Mouse (Mus musculus) midbrain, embryonic 13.5 days (tissue): ENCODE data around the gene Gm20458. TPM values are rescaled to one million over a fixed set of nuclear protein-coding genes. Genes with fewer than 3 reads are reported as not detected.

Experiments used
- ATAC-seq: fragments of 200-750 bp; cut with Nextera tagmentation; 2 replicates; pipeline ENCODE4 v1.8.0; 2017; ENCODE audit warnings: mild to moderate bottlenecking, moderate TSS enrichment, moderate library complexity
- H3K27ac ChIP-seq: fragments of 300-500 bp; sonication (generic); 2 replicates; pipeline ENCODE4 v1.5.1; 2015; ENCODE audit warnings: inconsistent platforms, mild to moderate bottlenecking, moderate library complexity
- H3K27me3 ChIP-seq: fragments of 300-500 bp; sonication (generic); 2 replicates; pipeline ENCODE4 v1.6.1; 2015; ENCODE audit warnings: mild to moderate bottlenecking, inconsistent platforms
- H3K36me3 ChIP-seq: fragments of 300-500 bp; sonication (generic); 2 replicates; pipeline ENCODE4 v1.6.1; 2015; ENCODE audit warnings: mild to moderate bottlenecking, inconsistent platforms
- H3K4me1 ChIP-seq: fragments of 300-500 bp; sonication (generic); replicated peaks from 2 replicates; pipeline ENCODE4 v1.6.1; 2015; ENCODE audit warnings: inconsistent platforms
- H3K4me2 ChIP-seq: fragments of 300-500 bp; sonication (generic); replicated peaks from 2 replicates; pipeline ENCODE4 v1.6.1; 2015; ENCODE audit warnings: moderate library complexity, mild to moderate bottlenecking, inconsistent platforms
- H3K4me3 ChIP-seq: fragments of 300-500 bp; sonication (generic); replicated peaks from 2 replicates; pipeline ENCODE4 v1.5.1; 2015; ENCODE audit warnings: mild to moderate bottlenecking, inconsistent platforms
- H3K9ac ChIP-seq: fragments of 300-500 bp; sonication (generic); replicated peaks from 2 replicates; pipeline ENCODE4 v1.6.1; 2015; ENCODE audit warnings: mild to moderate bottlenecking, inconsistent platforms
- H3K9me3 ChIP-seq: fragments of 300-500 bp; sonication (generic); 2 replicates; pipeline ENCODE4 v1.6.1; 2016; ENCODE audit warnings: mild to moderate bottlenecking, inconsistent platforms
- WGBS: fragments of 180-500 bp; shearing (Covaris S2); methylation state at CpG from one replicate; pipeline ENCODE4 v1.1.7; 2015; 5-methylcytosine and 5-hydroxymethylcytosine counted together
- polyA plus RNA-seq: library from polyadenylated mRNA; unstranded; fragments of >200 nt; fragmentation: Nextera tagmentation; extraction: Ambion mirVana; gene quantifications from 2 replicates; pipeline ENCODE4 v1.2.1, GENCODE M21; 2015

Gene Gm20458
- polyA plus RNA-seq, 1 experiment from 2014 or later: 5.2 TPM

GRCm38 (mm10) chr2:164426121-164426520 is 34.6 kb upstream of the Gm20458 start:
- Histone ChIP-seq H3K36me3 (no peaks in the 10 kb centered on the region), H3K4me2 (no peak overlapping the region), H3K9ac (no peak overlapping the region), H3K4me1 (no peaks in the 10 kb centered on the region), H3K4me3 (no peak overlapping the region), H3K9me3 (no peaks in the 10 kb centered on the region), H3K27me3 (no peaks in the 10 kb centered on the region), H3K27ac (no peak overlapping the region)
- WGBS: 29% methylated on average over 12 of the region's 12 CpGs
- ATAC-seq: no peak

GRCm38 (mm10) chr2:164426952-164427351 is 33.8 kb upstream of the Gm20458 start:
- H3K9ac ChIP-seq: no peak overlapping the region
- H3K4me3 ChIP-seq: no peak overlapping the region
- H3K27me3 ChIP-seq: no peaks in the 10 kb centered on the region
- no peak for ATAC-seq
- no peak overlapping the region for H3K27ac ChIP-seq
- H3K36me3 ChIP-seq: no peaks in the 10 kb centered on the region
- no peaks in the 10 kb centered on the region for H3K9me3 ChIP-seq
- 79% methylated on average over 5 of the region's 5 CpGs for WGBS
- no peak overlapping the region for H3K4me2 ChIP-seq
- no peaks in the 10 kb centered on the region for H3K4me1 ChIP-seq

- WGBS: 45% methylated on average over 5 of the region's 5 CpGs
- H3K27ac ChIP-seq: no peak overlapping the region
- H3K27me3 ChIP-seq: no peaks in the 10 kb centered on the region
- H3K4me3 ChIP-seq: no peak overlapping the region
- no peaks in the 10 kb centered on the region for H3K36me3 ChIP-seq
- no peak for ATAC-seq
- H3K9me3 ChIP-seq: no peaks in the 10 kb centered on the region
- H3K4me1 ChIP-seq: no peaks in the 10 kb centered on the region
- H3K9ac ChIP-seq: no peak overlapping the region
- H3K4me2 ChIP-seq: no peak overlapping the region
Observed at GRCm38 (mm10) chr2:164428451-164428850, 32.3 kb upstream of the Gm20458 start.

GRCm38 (mm10) chr2:164429881-164430615 is 30.7 kb upstream of the Gm20458 start:
- 47% methylated on average over 15 of the region's 15 CpGs for WGBS
- Histone ChIP-seq H3K36me3 (no peaks in the 10 kb centered on the region), H3K4me2 (no peak overlapping the region), H3K4me3 (no peak overlapping the region), H3K27me3 (no peaks in the 10 kb centered on the region), H3K9ac (no peak overlapping the region), H3K9me3 (no peaks in the 10 kb centered on the region), H3K4me1 (no peaks in the 10 kb centered on the region), H3K27ac (no peak overlapping the region)
- no peak for ATAC-seq

GRCm38 (mm10) chr2:164430697-164431096 is 30.1 kb upstream of the Gm20458 start:
- no peaks in the 10 kb centered on the region for H3K4me1 ChIP-seq
- no peaks in the 10 kb centered on the region for H3K36me3 ChIP-seq
- no peaks in the 10 kb centered on the region for H3K9me3 ChIP-seq
- no peak overlapping the region for H3K9ac ChIP-seq
- H3K4me3 ChIP-seq: no peak overlapping the region
- no peak overlapping the region for H3K27ac ChIP-seq
- no peak for ATAC-seq
- WGBS: 24% methylated on average over 7 of the region's 7 CpGs
- no peaks in the 10 kb centered on the region for H3K27me3 ChIP-seq
- no peak overlapping the region for H3K4me2 ChIP-seq

GRCm38 (mm10) chr2:164431676-164432465 is 28.9 kb upstream of the Gm20458 start:
- H3K4me1 ChIP-seq: no peaks in the 10 kb centered on the region
- WGBS: 68% methylated on average over 9 of the region's 9 CpGs
- H3K9me3 ChIP-seq: no peaks in the 10 kb centered on the region
- no peaks in the 10 kb centered on the region for H3K36me3 ChIP-seq
- no peak for ATAC-seq
- no peak overlapping the region for H3K9ac ChIP-seq
- no peaks in the 10 kb centered on the region for H3K27me3 ChIP-seq
- no peak overlapping the region for H3K27ac ChIP-seq
- H3K4me2 ChIP-seq: no peak overlapping the region
- H3K4me3 ChIP-seq: no peak overlapping the region

GRCm38 (mm10) chr2:164432541-164433191 is 28.1 kb upstream of the Gm20458 start:
- Histone ChIP-seq H3K4me2 (no peak overlapping the region), H3K9ac (no peak overlapping the region), H3K4me3 (no peak overlapping the region), H3K9me3 (no peaks in the 10 kb centered on the region), H3K36me3 (no peaks in the 10 kb centered on the region), H3K27ac (no peak overlapping the region), H3K27me3 (no peaks in the 10 kb centered on the region), H3K4me1 (no peaks in the 10 kb centered on the region)
- 44% methylated on average over 22 of the region's 22 CpGs for WGBS
- no peak for ATAC-seq

- Histone ChIP-seq H3K27ac (no peak overlapping the region), H3K9me3 (no peaks in the 10 kb centered on the region), H3K9ac (no peak overlapping the region), H3K4me3 (no peak overlapping the region), H3K27me3 (no peaks in the 10 kb centered on the region), H3K36me3 (no peaks in the 10 kb centered on the region), H3K4me2 (no peak overlapping the region), H3K4me1 (no peaks in the 10 kb centered on the region)
- no peak for ATAC-seq
- 82% methylated on average over 9 of the region's 9 CpGs for WGBS
Observed at GRCm38 (mm10) chr2:164433278-164433895, 27.4 kb upstream of the Gm20458 start.

- 80% methylated on average over 3 of the region's 3 CpGs for WGBS
- Histone ChIP-seq H3K4me3 (no peak overlapping the region), H3K9me3 (no peaks in the 10 kb centered on the region), H3K27me3 (no peaks in the 10 kb centered on the region), H3K4me2 (no peak overlapping the region), H3K36me3 (no peaks in the 10 kb centered on the region), H3K27ac (no peak overlapping the region), H3K9ac (no peak overlapping the region), H3K4me1 (no peaks in the 10 kb centered on the region)
- no peak for ATAC-seq
Observed at GRCm38 (mm10) chr2:164434681-164435080, 26.1 kb upstream of the Gm20458 start.

- WGBS: 60% methylated on average over 5 of the region's 5 CpGs
- no peak overlapping the region for H3K4me3 ChIP-seq
- no peak for ATAC-seq
Observed at GRCm38 (mm10) chr2:164435216-164436090, 25.3 kb upstream of the Gm20458 start.

GRCm38 (mm10) chr2:164436215-164436913 is 24.4 kb upstream of the Gm20458 start:
- Histone ChIP-seq H3K4me2 (no peak overlapping the region), H3K4me3 (no peak overlapping the region), H3K27me3 (peaks cover 10% of the 10 kb centered on the region), H3K27ac (no peak overlapping the region), H3K36me3 (no peaks in the 10 kb centered on the region), H3K9me3 (no peaks in the 10 kb centered on the region), H3K4me1 (peaks cover 3% of the 10 kb centered on the region; the same call in 1 of the 2 replicates), H3K9ac (no peak overlapping the region)
- no peak for ATAC-seq
- 13% methylated on average over 8 of the region's 8 CpGs for WGBS

More at GRCm38 (mm10) chr2:164435216-164436090, 25.3 kb upstream of the Gm20458 start:
- Histone ChIP-seq H3K4me2 (no peak overlapping the region), H3K9ac (no peak overlapping the region), H3K36me3 (no peaks in the 10 kb centered on the region), H3K27me3 (peaks cover 3% of the 10 kb centered on the region; the same call in 1 of the 2 replicates), H3K4me1 (no peaks in the 10 kb centered on the region), H3K27ac (no peak overlapping the region), H3K9me3 (no peaks in the 10 kb centered on the region)
